In the genomic region with DNA sequence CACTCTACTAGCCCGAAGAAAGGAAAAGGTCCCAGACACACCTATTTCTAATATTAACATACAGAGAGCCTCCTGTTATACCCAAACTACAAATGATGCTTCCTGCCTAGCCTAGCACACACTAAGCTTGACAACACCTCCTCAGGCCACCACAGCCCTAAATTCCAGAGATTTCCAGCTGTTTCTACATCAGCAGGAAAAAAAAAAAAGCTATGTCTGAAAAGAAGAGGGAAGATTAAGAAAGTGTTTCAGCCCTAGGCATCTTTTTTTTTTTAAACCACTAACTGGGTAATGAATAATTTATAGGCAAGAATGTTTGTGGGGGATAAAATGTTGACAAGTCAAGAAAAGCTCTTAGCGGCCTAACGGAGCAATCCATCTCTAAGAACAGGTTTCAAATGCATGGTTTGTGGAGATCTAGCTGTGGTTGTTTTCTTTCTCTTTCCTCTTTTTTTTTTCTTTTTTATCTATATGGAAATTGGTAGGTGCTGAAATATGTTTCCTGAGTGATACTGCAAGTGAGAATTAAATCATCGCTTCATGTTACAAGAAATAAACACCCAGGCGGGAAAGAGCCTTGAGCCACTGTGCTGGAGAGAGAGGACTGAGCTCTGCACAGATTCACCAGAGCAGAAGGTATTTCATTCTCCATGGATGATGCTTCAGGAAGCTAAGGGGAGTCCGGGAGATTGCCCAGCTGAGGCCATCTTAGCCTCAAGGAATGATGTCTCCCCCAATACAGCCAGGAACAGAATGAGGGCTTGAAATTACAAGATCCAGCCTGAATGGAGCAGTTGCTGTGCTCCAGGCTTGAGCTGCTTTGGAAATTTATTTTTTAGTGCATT, we compare ENCODE assay signal across 17 mouse cellular contexts.
DNase-seq lines count a peak whose midpoint lies in the region; ATAC-seq and TF ChIP-seq lines count a peak whose summit lies in the region.
"Had no signal": no experiment of that assay in that cellular context is flagged by ENCODE, and none has a peak within 500 bp of the region (broad histone marks: within the 10 kb centered on the region; RNA-seq: fewer than 3 reads in every experiment).

No protein-coding gene starts in this region.

- H3K9me3 ChIP-seq in forebrain, postnatal 0 days (ENCODE audit: low read length) = no peaks in the 10 kb centered on the region
- no peaks in the 10 kb centered on the region; the same call in 1 of the 2 replicates for H3K9me3 ChIP-seq in forebrain, embryonic 11.5 days (ENCODE audit: control insufficient read depth, low read length)
- no peaks in the 10 kb centered on the region for H3K9me3 ChIP-seq in hindbrain, embryonic 13.5 days
- no peaks in the 10 kb centered on the region for H3K9me3 ChIP-seq in midbrain, postnatal 0 days (ENCODE audit: low read length)
- H3K9me3 ChIP-seq: kidney, embryonic 15.5 days; limb, embryonic 13.5 days had no signal

- WGBS in forebrain, postnatal 0 days = 49% methylated on average over 6 of the region's 6 CpGs
- WGBS in forebrain, embryonic 11.5 days = 81% methylated on average over 6 of the region's 6 CpGs
- WGBS in hindbrain, embryonic 13.5 days = 64% methylated on average over 6 of the region's 6 CpGs
- 51% methylated on average over 6 of the region's 6 CpGs for WGBS in midbrain, postnatal 0 days

- no peak for TF ChIP-seq CTCF in forebrain, postnatal 0 days (IDR thresholded peaks at IDR 0.05; ENCODE audit: low read depth)
- TF ChIP-seq CTCF in midbrain, postnatal 0 days (IDR thresholded peaks at IDR 0.05) = no peak

- H3K4me2 ChIP-seq in forebrain, postnatal 0 days (ENCODE audit: low read depth) = no peak overlapping the region
- H3K4me2 ChIP-seq in forebrain, embryonic 11.5 days (ENCODE audit: low read depth, low read length, severe bottlenecking) = no peak overlapping the region
- H3K4me2 ChIP-seq in hindbrain, embryonic 13.5 days = no peak overlapping the region
- H3K4me2 ChIP-seq in midbrain, postnatal 0 days (ENCODE audit: low read depth, low read length, poor library complexity, severe bottlenecking) = no peak overlapping the region
- H3K4me2 ChIP-seq: intestine, embryonic 15.5 days; kidney, embryonic 15.5 days; limb, embryonic 13.5 days had no signal

- DNase-seq in forebrain, postnatal 0 days = peak; percentile 17
- DNase-seq in forebrain, embryonic 11.5 days (ENCODE audit: low spot score) = no peak
- peak; percentile 56 for DNase-seq in MEL-GATA-1-ER (ENCODE audit: extremely low read depth, low read depth)
- DNase-seq in midbrain, postnatal 0 days (ENCODE audit: low spot score) = no peak
- DNase-seq in kidney, postnatal 36 days = no peak
- no peak for DNase-seq in thymus, postnatal 4 days
- DNase-seq: adrenal gland, postnatal 14 days; B cell, adult 2 months; cerebellum, adult 9-10 months; embryo, embryonic 11 days; heart, adult 2 months; lung, postnatal 14 days had no signal

- no peak for ATAC-seq in forebrain, postnatal 0 days
- ATAC-seq in forebrain, embryonic 11.5 days (replicated peaks; ENCODE audit: low FRiP score) = no peak
- no peak for ATAC-seq in hindbrain, embryonic 13.5 days (ENCODE audit: low FRiP score)
- no peak for ATAC-seq in midbrain, postnatal 0 days (ENCODE audit: low FRiP score)
- ATAC-seq in activated CD4-positive, CD25-positive, alpha-beta regulatory T cell, adult 4 months = no peak
- ATAC-seq: intestine, embryonic 15.5 days had no signal

- 0 out of 2 replicates have a peak overlapping the region, but pooled peaks have one; percentile 29 for H3K27ac ChIP-seq in forebrain, postnatal 0 days (ENCODE audit: low read depth, low read length)
- H3K27ac ChIP-seq in forebrain, embryonic 11.5 days (ENCODE audit: low read depth, low read length) = no peak overlapping the region
- peak overlapping the region; percentile 81 for H3K27ac ChIP-seq in hindbrain, embryonic 13.5 days
- H3K27ac ChIP-seq in midbrain, postnatal 0 days (ENCODE audit: low read depth, low read length) = peak overlapping the region; percentile 32; the same call in 1 of the 2 replicates
- H3K27ac ChIP-seq: heart, adult 2 months; intestine, embryonic 15.5 days; kidney, embryonic 15.5 days; limb, embryonic 13.5 days had no signal

- H3K4me1 ChIP-seq in forebrain, postnatal 0 days (ENCODE audit: insufficient read depth) = no peaks in the 10 kb centered on the region; the same call in 1 of the 2 replicates
- H3K4me1 ChIP-seq in forebrain, embryonic 11.5 days (replicated peaks; ENCODE audit: control insufficient read depth, insufficient read depth, low read length) = 0 out of 2 replicates have a peak, but pooled peaks cover under 1% of the 10 kb centered on the region
- H3K4me1 ChIP-seq in hindbrain, embryonic 13.5 days (replicated peaks) = peaks cover 14% of the 10 kb centered on the region
- H3K4me1 ChIP-seq in midbrain, postnatal 0 days (ENCODE audit: insufficient read depth, low read length) = peaks cover 3% of the 10 kb centered on the region; the same call in 1 of the 2 replicates
- H3K4me1 ChIP-seq: kidney, embryonic 15.5 days had no signal

- H3K4me3 ChIP-seq in forebrain, postnatal 0 days (ENCODE audit: low read depth, low read length) = no peak overlapping the region
- H3K4me3 ChIP-seq in forebrain, embryonic 11.5 days (ENCODE audit: low read depth, low read length) = no peak overlapping the region
- H3K4me3 ChIP-seq in hindbrain, embryonic 13.5 days = no peak overlapping the region
- H3K4me3 ChIP-seq in midbrain, postnatal 0 days (ENCODE audit: low read depth, low read length) = no peak overlapping the region
- H3K4me3 ChIP-seq: heart, adult 2 months; intestine, embryonic 15.5 days; kidney, embryonic 15.5 days; limb, embryonic 13.5 days had no signal

- no peaks in the 10 kb centered on the region for H3K27me3 ChIP-seq in forebrain, postnatal 0 days (ENCODE audit: insufficient read depth, low read length)
- no peaks in the 10 kb centered on the region for H3K27me3 ChIP-seq in forebrain, embryonic 11.5 days (ENCODE audit: control insufficient read depth, insufficient read depth, low read length)
- no peaks in the 10 kb centered on the region for H3K27me3 ChIP-seq in hindbrain, embryonic 13.5 days
- no peaks in the 10 kb centered on the region for H3K27me3 ChIP-seq in midbrain, postnatal 0 days (ENCODE audit: insufficient read depth, low read length)
- H3K27me3 ChIP-seq: intestine, embryonic 15.5 days; kidney, embryonic 15.5 days; limb, embryonic 13.5 days had no signal

- H3K9ac ChIP-seq in forebrain, postnatal 0 days = no peak overlapping the region
- H3K9ac ChIP-seq in forebrain, embryonic 11.5 days (ENCODE audit: low read length) = no peak overlapping the region
- no peak overlapping the region for H3K9ac ChIP-seq in hindbrain, embryonic 13.5 days
- H3K9ac ChIP-seq in midbrain, postnatal 0 days (replicated peaks; ENCODE audit: low read length, poor library complexity, severe bottlenecking) = no peak overlapping the region
- H3K9ac ChIP-seq: intestine, embryonic 15.5 days; kidney, embryonic 15.5 days; limb, embryonic 13.5 days had no signal

- no peaks in the 10 kb centered on the region for H3K36me3 ChIP-seq in forebrain, postnatal 0 days (ENCODE audit: insufficient read depth)
- H3K36me3 ChIP-seq in forebrain, embryonic 11.5 days (ENCODE audit: control insufficient read depth, insufficient read depth, low read length) = no peaks in the 10 kb centered on the region
- H3K36me3 ChIP-seq in hindbrain, embryonic 13.5 days = no peaks in the 10 kb centered on the region
- H3K36me3 ChIP-seq in midbrain, postnatal 0 days (ENCODE audit: insufficient read depth, low read length) = no peaks in the 10 kb centered on the region
- H3K36me3 ChIP-seq: intestine, embryonic 15.5 days; kidney, embryonic 15.5 days; limb, embryonic 13.5 days had no signal

Comparison
In these comparisons a context has a peak if more than half of its experiments do, and no peak if none do; other contexts are left out.
1. DNase-seq: peak in forebrain, postnatal 0 days (single experiment) and MEL-GATA-1-ER (single experiment); none in forebrain, embryonic 11.5 days (single experiment), midbrain, postnatal 0 days (single experiment), kidney, postnatal 36 days (0 of 2) and thymus, postnatal 4 days (single experiment).